Mouse (Mus musculus): ENCODE data around the gene Gm44596.

Gene Gm44596

DNA sequence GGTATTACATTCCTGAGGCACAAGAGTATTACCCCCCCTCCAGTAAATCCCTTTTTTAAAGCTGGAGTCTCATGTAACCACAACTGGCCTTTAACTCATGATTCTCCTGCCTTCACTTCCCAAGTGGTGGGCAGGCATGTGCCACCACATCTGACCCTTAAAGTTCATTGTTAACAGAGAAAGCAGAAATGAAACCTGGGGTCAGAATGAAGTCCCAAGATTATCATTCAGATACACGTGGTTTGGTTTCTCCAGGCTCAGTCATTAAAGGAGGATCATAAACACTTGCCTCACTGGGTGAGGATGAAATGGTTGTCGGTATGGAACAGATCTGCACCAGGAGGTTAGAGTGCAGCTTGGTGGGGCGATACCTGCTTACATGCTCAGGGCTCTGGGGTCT lies 6.0 kb downstream of the Gm44596 start:
- no peak for DNase-seq

DNA sequence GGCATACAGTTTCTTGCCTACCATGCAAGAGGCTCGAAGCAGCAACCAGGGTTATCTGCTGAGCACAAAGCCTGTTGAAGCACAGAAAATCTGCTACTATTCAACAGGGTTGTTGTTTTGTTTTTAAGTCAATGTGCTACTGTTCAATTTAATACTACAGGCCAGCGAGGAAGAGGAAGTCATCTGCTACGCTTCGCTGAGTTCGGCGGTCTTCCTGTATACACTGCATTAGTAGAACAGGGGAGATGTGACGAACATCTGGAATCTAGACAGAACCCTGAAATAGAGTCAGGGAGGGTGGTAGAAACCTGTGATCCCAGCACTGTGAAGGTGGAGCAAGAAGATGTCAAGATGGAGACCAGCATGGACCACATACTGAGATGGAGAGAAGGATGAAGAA lies 8.4 kb downstream of the Gm44596 start:
- no peak for DNase-seq

DNA sequence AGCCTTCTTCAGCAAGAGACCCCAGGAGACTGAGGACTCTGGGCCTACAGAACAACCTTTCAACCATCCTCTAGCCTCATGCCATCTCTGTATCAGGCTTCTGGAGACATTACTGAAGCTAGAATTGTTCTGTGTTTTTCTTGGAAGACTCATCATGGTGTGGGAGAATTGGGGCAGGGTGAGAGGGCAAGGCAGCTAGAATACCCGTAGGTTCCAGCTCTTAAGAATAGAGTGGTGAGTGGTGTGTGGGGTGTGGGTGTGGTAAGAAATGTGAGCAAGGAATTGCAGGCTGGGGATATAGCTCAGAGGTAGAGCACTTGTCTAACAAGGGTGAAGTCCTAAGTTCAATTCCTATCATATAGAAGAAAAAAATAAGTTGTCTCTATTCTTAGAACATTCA lies 9.7 kb downstream of the Gm44596 start:
- DNase-seq = no peak

DNA sequence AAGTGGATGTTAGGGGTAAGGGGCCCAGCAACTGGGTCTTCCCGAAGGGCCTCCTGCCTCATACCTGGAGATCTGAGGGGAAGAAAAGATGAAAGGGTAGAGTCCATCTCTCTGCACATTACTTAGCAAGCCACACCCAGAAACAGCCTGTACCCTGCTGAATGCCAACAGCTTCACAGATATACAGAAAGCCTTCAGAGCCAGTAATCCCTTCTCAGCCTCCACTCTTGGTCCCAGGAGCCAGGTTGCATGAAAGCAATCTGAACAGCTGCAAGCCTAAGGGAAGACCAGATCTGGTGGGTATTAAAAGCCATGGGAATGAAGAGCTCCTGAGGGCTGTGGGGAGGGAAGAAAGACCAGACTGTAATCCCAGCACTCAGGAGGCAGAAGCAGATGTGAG lies 13.9 kb downstream of the Gm44596 start:
- no peak for DNase-seq

DNA sequence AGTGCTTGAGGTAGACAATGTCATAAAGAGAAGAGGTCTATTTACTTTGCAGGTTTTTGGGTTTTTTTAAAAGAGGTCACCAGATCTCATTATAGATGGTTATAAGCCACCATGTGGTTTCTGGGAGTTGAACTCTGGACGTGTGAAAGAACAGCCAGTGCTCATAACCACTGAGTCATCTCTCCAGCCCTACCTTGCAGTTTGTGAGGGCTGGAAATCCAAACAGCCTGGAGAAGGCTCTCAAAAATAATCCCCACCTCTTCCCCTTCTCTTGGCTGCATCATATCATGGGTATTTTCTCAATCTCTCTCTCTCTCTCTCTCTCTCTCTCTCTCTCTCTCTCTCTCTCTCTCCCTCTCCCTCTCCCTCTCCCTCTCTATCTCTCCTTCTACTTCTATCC lies 15.4 kb downstream of the Gm44596 start:
- no peak for DNase-seq

DNA sequence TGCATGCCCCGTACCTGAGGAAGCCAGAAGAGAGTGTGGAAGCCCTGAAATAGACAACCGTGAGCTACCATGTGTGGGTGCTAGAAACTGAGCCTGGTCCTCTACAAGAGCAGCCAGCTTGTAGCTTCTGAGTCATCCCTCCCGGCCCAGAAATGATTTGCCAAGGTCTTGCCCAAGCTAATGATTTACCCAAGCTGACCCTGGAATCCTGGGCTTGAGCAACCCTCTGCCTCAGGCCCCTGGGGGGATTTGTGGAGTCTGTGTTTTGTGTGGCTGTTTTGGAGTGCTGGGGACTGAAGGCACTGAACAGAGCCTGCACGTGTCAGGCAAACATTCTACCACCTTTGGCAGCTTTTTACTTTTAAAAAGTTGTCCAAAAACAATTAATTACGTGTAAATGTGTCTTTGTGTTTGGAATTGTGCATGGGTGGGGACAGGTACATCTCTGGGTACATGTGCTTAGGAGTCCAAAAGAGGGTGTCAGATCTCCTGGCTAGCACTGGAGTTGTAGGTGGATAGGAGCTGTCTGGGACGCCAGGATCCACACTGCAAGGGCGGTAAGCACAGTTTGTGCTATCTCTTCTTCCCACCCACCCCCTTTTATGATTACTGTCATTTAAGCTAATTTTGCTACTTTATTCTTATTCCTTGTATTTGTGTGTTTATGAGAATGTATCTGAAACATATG lies 22.4 kb downstream of the Gm44596 start:
- DNase-seq = no peak

DNA sequence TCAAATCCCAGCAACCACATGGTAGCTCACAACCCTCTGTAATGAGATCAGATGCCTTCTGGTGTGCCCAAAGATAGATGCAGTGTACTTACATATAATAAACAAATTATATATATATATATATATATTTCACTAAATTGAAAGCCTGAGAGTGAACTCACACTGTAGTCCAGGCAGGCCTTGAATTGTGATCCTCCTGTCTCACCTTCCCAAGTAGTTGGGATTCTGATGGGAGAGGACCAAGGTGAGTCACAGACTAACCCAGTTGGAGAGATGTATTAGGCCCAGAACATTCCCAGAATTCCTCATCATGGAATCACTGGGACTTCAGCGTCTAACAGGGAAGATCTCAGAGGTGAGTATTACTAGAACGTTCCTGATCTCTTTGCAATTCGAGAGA lies 23.7 kb downstream of the Gm44596 start, which contains the start of gene Nrip2:
Gene Nrip2, plus strand, starts transcription at position 301 of the 400 bp plus-strand sequence.
- no peak for DNase-seq

DNA sequence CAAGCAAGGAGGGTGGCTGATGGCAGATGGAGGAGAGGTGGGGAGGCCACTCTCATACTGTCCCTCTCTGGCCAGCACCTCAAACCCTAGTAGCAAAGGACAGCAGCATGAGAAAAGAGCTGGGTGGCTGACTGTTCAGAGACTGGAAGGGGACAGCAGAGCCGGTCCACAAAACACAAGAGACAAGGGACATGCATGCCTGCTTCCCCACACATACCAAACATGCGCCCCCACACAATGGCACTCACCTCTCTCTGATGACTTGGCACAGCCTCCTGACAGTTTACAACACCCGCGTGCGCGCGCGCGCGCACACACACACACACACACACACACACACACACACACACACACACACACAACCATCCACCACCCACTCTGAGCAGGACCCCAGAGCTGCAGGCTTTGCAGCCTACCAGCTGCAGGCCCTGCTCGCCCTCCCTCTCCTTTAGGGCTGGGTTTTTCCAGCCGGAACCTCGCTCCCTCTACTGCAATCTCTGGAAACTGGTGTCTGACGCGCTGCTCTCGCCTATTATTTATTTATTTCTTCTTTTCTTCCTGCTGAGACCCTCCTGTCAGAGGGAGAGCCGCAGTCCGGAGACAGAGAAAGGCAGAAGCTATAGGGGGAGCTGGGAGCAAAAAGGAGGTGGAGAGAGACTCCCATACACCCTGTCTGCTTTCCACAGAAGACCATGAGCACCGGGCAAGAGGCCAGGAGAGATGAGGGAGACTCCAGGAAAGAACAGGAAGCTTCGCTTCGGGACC lies 24.3 kb downstream of the Gm44596 start:
- DNase-seq = peak; percentile 36

DNA sequence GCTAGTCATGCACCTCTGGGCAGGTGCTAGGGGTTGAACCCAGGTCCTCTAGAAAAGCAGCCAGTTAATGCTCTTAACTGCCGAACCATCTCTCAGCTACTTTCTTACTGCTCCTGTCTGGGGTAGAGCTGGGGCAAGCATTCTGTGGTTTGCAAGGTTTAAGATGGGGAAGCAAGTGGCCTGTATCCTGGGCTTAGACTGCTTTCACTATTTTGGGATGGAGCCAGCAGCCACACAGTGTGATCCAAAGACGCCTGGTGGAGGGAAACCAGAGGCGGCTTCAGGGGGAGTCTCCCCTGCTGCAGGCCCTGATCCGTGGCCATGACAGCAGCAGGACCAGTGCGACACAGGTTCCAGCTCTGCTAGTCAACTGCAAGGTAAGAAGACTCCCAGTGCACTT lies 29.4 kb downstream of the Gm44596 start:
- DNase-seq = no peak

DNA sequence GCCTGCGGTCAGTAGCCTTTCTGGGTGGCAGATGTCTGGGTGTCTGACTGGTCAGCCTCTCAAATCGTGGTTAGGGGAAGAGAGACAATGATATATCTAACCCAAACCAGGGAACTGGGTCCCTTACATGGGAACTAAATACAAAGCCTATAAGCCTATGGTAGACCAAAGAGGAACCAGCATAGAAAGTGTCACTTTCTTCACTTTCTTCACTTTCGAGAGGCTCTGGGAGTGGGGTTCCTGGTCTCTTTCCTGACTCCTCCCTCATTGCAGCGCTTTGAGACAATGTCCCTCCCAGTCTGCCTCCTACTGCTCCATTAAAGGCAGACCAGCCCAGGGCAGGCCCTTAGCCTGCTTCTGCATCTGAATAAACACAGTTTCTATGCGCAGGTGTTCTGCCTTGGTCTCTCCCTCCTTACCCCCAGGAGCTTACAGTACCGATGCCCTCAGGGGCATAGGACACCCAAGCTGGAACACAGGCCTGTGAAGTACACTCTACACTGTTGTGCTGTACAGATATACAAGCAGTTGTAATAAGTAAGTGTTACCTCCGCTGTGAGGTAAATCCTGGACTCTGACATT lies 33.3 kb downstream of the Gm44596 start:
- DNase-seq = no peak

DNA sequence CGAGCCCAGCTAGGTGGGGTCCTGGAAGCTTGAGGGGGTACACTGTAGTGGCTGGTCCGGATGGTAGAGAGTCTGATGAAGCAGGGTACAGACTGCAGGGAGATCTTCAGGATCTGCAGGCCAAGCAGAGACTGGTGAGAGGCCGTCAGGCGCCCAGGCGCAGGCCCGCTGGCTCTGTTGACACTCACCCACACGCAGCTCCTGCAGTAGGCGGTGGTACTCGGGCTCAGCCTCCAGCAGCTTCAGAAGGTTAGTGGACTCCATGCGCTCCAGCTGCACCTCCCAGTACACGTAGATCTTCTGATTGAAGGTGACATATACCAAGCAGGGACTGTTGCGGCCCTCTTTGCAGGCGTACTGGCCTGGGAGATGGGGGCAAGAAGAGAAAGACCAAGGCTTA lies 35.0 kb downstream of the Gm44596 start:
- no peak for DNase-seq

DNA sequence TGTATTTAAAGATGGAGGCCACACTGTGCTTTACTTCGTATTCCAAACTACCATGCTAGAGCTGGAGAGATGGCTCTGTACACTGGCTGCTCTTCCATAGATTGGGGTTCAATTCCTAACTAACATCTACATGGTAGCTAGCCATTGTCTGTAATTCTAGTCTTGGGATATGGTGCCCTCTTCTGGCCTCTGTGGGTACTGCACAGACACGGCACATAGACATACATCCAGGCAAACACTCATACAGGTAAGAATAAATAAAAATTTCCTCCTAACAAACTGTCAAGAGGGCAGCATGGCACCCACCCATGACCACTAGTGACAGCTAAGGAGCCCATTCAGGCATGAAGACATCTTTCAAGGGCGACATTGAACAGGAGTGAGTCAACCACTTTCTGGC lies 35.8 kb downstream of the Gm44596 start:
- peak; percentile 73 for DNase-seq

DNA sequence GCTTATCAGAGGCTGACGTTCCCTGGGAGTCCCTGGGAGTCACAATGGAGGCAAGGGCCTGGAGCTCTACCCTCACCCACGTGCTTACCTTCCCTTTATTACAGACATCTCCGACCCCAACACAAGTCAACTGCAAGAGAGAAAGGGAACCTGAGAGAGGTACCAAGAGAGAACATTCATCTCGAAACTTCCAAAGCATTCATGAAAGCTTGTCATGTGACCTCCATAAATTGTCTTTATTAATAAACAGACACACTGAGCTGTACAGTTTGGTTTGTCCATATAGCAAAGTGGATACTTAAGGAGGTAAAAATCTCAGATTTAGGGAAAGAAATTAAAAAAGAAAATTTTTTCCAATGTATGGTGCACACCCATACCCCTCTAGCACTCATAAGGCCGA lies 40.9 kb downstream of the Gm44596 start:
- no peak for DNase-seq

DNA sequence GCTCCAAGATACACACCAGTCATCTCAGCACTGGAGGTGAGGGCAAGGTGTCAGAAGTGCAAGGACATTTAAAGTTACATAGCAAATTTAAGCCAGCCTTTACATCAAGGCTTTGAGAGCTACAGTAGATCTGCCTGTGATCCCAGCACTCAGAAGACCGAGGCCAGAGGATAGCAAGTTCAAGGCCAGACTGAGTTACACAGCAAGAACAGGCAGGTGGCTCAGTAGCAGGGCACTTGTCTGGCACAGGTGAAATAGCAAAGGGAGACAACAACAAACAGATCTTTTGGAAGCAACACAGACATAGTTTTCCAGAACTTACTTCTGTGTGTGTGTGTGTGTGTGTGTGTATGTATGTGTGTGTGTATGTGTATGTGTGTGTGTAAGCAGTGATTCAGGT lies 42.8 kb downstream of the Gm44596 start:
- no peak for DNase-seq

DNA sequence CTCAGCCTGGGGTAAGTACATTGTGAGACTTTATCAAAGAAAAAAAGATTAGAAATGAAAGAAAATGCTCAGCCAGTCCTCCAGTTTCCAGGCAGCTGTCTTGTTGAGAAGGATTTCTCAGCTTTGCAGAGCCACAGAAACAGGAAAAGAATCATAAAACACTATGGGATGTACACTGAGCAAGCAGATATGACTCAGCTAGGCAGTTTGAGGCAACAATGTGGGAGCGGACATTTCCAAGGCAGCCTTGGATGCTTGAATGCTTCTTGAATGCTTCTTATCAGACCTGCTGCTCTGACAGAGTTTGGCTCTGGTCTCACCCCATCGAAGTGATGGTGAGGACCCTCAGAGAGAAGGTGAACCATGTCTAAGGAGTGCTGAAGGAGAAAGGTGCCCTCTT lies 45.7 kb downstream of the Gm44596 start:
- DNase-seq = no peak

DNA sequence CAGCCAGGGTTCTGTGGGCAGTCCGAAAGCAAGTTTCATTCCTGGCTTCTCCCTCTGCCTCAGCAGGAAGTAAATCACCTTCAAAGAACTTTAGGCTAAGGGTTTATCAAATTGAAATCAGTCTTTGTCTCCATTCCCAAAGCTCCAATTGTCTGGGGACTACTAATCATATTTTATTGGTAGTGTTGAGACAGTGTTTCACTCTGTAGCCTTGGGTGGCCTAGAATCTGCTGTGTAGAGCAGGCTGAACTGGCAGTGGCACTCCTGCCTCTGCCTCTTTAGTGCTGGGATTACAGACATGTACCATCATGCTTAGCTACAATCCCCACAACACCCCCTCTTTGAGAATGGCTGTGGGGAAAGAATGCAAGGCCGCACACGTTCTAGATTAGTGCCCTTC lies 46.2 kb downstream of the Gm44596 start:
- DNase-seq = no peak

DNA sequence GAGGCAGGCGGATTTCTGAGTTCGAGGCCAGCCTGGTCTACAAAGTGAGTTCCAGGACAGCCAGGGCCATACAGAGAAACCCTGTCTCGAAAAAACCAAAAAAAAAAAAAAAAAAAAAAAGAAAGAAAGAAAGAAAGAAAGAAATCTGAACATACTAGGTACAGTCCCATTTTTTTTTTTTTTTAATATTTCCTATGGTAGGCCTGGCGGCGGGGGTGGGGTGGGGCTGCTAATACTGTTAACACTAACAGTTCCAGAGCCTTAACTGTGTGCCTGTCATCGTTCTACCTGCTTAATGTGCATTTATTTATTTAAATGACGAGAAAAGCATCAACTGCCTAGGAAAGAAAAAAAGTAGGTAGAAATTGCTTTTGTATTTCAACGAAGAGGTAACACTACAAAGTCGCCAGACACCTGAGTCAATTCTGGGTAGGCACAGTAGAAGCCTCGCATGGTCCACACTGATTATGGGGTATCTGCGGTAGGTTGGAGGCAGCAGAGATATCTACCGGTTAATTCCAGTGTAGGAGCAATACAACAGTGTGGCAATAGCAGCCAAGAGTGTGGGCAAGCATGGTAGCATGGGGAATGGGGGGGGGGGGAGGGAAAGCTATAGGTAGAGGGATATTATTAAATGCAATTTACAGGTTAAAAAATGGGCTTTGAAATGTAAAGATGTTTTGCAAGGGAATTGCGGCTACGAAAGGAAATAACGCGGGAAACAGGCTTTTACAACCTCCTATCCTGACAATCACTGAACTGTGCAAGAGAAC lies 48.4 kb downstream of the Gm44596 start:
- DNase-seq = no peak

DNA sequence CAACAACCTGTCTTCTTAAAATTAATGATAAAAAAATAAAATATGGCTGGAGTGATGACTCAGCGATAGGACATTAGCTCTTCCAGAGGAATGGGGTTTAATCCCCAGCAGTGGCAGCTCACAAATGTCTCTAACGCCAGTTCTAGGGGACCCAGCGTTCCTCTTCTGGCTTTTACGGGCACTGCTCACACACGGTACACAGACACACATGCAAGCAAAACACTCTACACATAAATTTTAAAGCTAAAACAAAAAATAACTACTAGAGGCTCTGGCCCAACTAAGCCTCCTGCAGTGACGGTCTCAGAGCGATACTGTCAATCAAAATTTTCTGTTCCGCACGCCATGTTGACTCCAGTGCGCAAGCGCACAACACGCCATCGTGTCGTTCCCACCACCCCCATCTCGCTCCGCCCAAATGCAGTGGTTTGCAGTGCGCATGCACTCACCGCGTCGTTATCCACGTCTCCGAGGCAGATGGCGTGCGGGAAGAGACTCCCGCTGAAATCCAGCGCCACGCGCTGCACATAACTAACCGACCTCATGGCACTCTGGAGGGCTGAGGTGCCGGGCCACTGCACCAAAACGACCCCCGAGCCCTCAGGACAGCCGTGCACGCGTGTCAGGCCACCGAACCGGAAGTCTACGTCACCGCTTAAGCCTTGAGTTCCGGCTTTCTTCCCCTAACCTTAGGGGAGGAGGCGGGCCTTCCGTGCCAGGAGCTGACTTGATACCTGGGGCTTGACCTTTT lies 49.1 kb downstream of the Gm44596 start, which contains the start of gene Itfg2:
Gene Itfg2, minus strand, starts transcription at position 663 of the 751 bp plus-strand sequence.
- DNase-seq = peak; percentile 96

DNA sequence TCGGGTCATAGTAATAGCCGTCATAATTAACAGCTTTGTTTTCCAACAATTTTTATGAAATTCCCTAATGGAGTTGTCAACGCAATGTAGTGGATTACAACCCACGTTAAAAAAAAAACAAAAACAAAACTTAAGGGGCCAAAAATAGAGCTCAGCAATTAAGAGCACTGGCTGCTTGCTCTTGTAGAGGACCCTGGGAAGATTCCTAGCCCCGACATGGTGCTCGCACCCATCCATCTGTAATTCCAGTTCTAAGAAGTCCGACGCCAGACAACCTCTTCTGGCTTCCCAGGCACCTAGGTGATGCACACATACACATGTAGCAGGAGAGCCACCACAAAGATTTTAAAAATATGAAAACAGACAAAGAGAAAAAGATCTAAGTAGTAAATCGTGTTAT lies 49.7 kb downstream of the Gm44596 start:
- no peak for DNase-seq

DNA sequence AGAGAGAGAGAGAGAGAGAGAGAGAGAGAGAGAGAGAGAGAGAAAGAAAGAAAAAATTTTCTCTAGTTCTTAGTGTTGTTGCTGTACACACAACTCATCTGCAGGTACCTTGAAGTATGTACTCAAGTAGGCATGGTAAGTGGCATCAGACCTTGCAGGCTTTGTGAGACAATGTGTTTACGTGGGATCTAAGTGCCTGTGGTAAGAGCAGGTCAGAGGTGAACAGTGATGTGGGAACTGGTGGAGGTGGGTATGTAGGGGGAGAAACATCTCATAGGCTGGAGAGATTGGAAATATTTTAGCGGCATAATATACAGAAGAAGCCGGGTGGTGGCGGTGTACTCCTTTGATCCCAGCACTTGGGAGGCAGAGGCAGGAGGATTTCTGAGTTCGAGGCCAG lies 52.3 kb downstream of the Gm44596 start:
- DNase-seq = no peak

DNA sequence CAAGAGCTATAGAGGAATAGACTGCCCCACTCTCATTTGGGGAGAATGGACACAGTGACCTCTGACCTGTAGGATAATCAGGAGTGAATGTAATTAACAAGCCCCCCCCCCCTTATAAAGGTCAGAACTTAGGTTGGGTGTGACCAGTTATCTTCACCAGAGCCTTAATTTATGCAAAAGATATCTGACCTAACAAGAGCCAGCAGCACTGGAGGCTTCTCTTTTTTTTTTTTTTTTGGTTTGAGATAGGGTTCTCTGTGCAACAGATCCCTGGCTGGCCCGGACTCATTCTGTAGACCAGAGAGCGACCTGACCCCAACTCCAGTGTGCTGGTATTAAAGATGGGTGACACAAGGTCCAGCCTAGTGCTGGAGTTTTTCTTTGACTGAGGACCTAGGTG lies 54.0 kb downstream of the Gm44596 start:
- DNase-seq = no peak

DNA sequence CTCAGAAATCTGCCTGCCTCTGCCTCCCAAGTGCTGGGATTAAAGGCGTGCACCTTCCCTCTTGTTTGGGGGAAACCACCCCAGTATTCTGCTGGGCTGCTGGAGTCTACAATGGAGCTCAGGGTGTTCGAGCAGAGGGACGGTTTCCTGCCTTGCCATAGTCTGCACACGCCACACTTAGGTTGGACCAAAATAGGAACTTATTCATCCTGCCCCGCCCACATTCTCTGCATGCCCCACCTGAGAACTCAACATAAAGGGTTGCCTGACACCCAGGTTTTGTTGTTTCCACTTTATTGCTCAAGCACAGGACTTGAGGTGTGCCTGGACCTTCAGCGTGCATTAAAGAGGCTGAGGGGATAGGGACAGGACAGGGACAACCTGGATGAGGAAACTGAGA lies 54.5 kb downstream of the Gm44596 start:
- DNase-seq = no peak

Measured in right cerebral cortex, postnatal 25 days (tissue).